Mouse (Mus musculus): Measurements from ENCODE around the gene Kcnj15.
A peak's percentile ranks its signal among the peaks of the same experiment; 100 is the strongest.

Gene Kcnj15

GRCm38 (mm10) chr16:95291450-95292101 is 34.2 kb downstream of the Kcnj15 start:
- DNase-seq (ENCODE audit: low read depth, low spot score) = no peak

- no peak for DNase-seq (ENCODE audit: low read depth, low spot score)
Observed at GRCm38 (mm10) chr16:95292843-95293505, 35.6 kb downstream of the Kcnj15 start.

GRCm38 (mm10) chr16:95297651-95298050 is 40.3 kb downstream of the Kcnj15 start:
- DNase-seq (ENCODE audit: low read depth, low spot score) = no peak

- DNase-seq (ENCODE audit: low read depth, low spot score) = no peak
Observed at GRCm38 (mm10) chr16:95301667-95302066, 44.3 kb downstream of the Kcnj15 start.

GRCm38 (mm10) chr16:95303676-95304075 is 46.3 kb downstream of the Kcnj15 start:
- no peak for DNase-seq (ENCODE audit: low read depth, low spot score)

- no peak for DNase-seq (ENCODE audit: low read depth, low spot score)
Observed at GRCm38 (mm10) chr16:95307823-95308360, 50.5 kb downstream of the Kcnj15 start.

GRCm38 (mm10) chr16:95321945-95322625 is 64.7 kb downstream of the Kcnj15 start:
- DNase-seq (ENCODE audit: low read depth, low spot score) = no peak

- no peak for DNase-seq (ENCODE audit: low read depth, low spot score)
Observed at GRCm38 (mm10) chr16:95332159-95332558, 74.8 kb downstream of the Kcnj15 start.

- DNase-seq (ENCODE audit: low read depth, low spot score) = peak; percentile 89
Observed at GRCm38 (mm10) chr16:95340885-95341791, 83.8 kb downstream of the Kcnj15 start.

- peak; percentile 53 for DNase-seq (ENCODE audit: low read depth, low spot score)
Observed at GRCm38 (mm10) chr16:95342030-95342429, 84.7 kb downstream of the Kcnj15 start.

GRCm38 (mm10) chr16:95344961-95345360 is 87.6 kb downstream of the Kcnj15 start:
- no peak for DNase-seq (ENCODE audit: low read depth, low spot score)

- DNase-seq (ENCODE audit: low read depth, low spot score) = peak; percentile 65
Observed at GRCm38 (mm10) chr16:95345882-95346281, 88.5 kb downstream of the Kcnj15 start.

GRCm38 (mm10) chr16:95347202-95347601 is 89.8 kb downstream of the Kcnj15 start:
- no peak for DNase-seq (ENCODE audit: low read depth, low spot score)

- DNase-seq (ENCODE audit: low read depth, low spot score) = no peak
Observed at GRCm38 (mm10) chr16:95348555-95348954, 91.2 kb downstream of the Kcnj15 start.

- no peak for DNase-seq (ENCODE audit: low read depth, low spot score)
Observed at GRCm38 (mm10) chr16:95349344-95349743, 92.0 kb downstream of the Kcnj15 start.

- DNase-seq (ENCODE audit: low read depth, low spot score) = no peak
Observed at GRCm38 (mm10) chr16:95349745-95350144, 92.4 kb downstream of the Kcnj15 start.

Data from ES-CJ7 (cell line).